Mouse (Mus musculus) naive thymus-derived CD4-positive, alpha-beta T cell, adult 5 months (primary cell): ENCODE results near the gene Olfr1339. TPM values are rescaled to one million over a fixed set of nuclear protein-coding genes. Genes with fewer than 3 reads are reported as not detected.

Experiments
- polyA plus RNA-seq: library from polyadenylated mRNA; unstranded; fragments of 100-300 nt; shearing (Covaris generic); gene quantifications from one replicate; pipeline ENCODE4 v1.2.1, GENCODE M21; 2017

The Olfr1339 gene
- polyA plus RNA-seq, result not detected

GRCm38 (mm10) chr4:118731875-118732274 is at the start of gene Olfr1339:
TSS of gene Olfr1339 (plus strand) at chr4:118732175.

GRCm38 (mm10) chr4:118692412-118692973 is 39.5 kb upstream of the Olfr1339 start, which contains the start of gene Olfr1342:
TSS of gene Olfr1342 (minus strand) at chr4:118692756.

GRCm38 (mm10) chr4:118703223-118703622 is 28.8 kb upstream of the Olfr1339 start, which contains the start of gene Olfr1341:
TSS of gene Olfr1341 (plus strand) at chr4:118703523.

GRCm38 (mm10) chr4:118719838-118720237 is 12.1 kb upstream of the Olfr1339 start, which contains the start of gene Olfr1340:
TSS of gene Olfr1340 (plus strand) at chr4:118720138.

GRCm38 (mm10) chr4:118758637-118759036 is 26.7 kb downstream of the Olfr1339 start, which contains the start of gene Olfr1338:
TSS of gene Olfr1338 (minus strand) at chr4:118758737.

GRCm38 (mm10) chr4:118782486-118782885 is 50.5 kb downstream of the Olfr1339 start, which contains the start of gene Olfr1337:
TSS of gene Olfr1337 (minus strand) at chr4:118782586.

Other genes starting within 250 kb of the Olfr1339 start
- gene Tie1, start 242.1 kb upstream of the Olfr1339 start, polyA plus RNA-seq, result not detected
- gene 2610528J11Rik, start 205.2 kb upstream of the Olfr1339 start, polyA plus RNA-seq, result not detected
- gene Tmem125, start 188.1 kb upstream of the Olfr1339 start, polyA plus RNA-seq, result not detected
- not detected for gene Cfap57, start 111.4 kb upstream of the Olfr1339 start, polyA plus RNA-seq
- 125 TPM for gene Ebna1bp2, start 111.4 kb upstream of the Olfr1339 start, polyA plus RNA-seq
- not detected for gene Olfr62, start 73.2 kb upstream of the Olfr1339 start, polyA plus RNA-seq
- gene Olfr1342, start 39.4 kb upstream of the Olfr1339 start, polyA plus RNA-seq, result not detected
- gene Olfr1341, start 28.7 kb upstream of the Olfr1339 start, polyA plus RNA-seq, result 0.12 TPM
- gene Olfr1340, start 12.0 kb upstream of the Olfr1339 start, polyA plus RNA-seq, result not detected
- gene Olfr1338, start 26.6 kb downstream of the Olfr1339 start, polyA plus RNA-seq, result not detected
- not detected for gene Olfr1337, start 50.4 kb downstream of the Olfr1339 start, polyA plus RNA-seq
- not detected for gene Olfr1335, start 77.8 kb downstream of the Olfr1339 start, polyA plus RNA-seq
- not detected for gene Olfr1333, start 104.1 kb downstream of the Olfr1339 start, polyA plus RNA-seq
- gene Olfr1331, start 132.5 kb downstream of the Olfr1339 start, polyA plus RNA-seq, result not detected
- 0.06 TPM for gene Olfr1330, start 156.4 kb downstream of the Olfr1339 start, polyA plus RNA-seq
- gene Olfr1329, start 185.3 kb downstream of the Olfr1339 start, polyA plus RNA-seq, result not detected
- gene Olfr1328, start 206.4 kb downstream of the Olfr1339 start, polyA plus RNA-seq, result not detected
- not detected for gene Lao1, start 229.4 kb downstream of the Olfr1339 start, polyA plus RNA-seq